Mouse (Mus musculus): ENCODE data around the gene Arhgap20. TPM values are rescaled to one million over a fixed set of nuclear protein-coding genes. Genes with fewer than 3 reads are reported as not detected.

Arhgap20 gene
- polyA plus RNA-seq, 1 experiment from 2014 or later, result 2.2 TPM

GRCm38 (mm10) chr9:51824516-51824915 lies 59.4 kb downstream of the Arhgap20 start:
- Histone ChIP-seq H3K27ac (replicated peaks) (no peak overlapping the region), H3K9me3 (replicated peaks) (no peaks in the 10 kb centered on the region), H3K36me3 (no peaks in the 10 kb centered on the region), H3K4me3 (no peak overlapping the region), H3K27me3 (ENCODE audit: low read depth, poor library complexity, severe bottlenecking) (no peaks in the 10 kb centered on the region), H3K4me1 (no peaks in the 10 kb centered on the region)
- WGBS, result 87% methylated on average over 7 of the region's 7 CpGs
- DNase-seq (ENCODE audit: low spot score), result no peak

- no peak for DNase-seq (ENCODE audit: low spot score)
- Histone ChIP-seq H3K4me1 (peaks cover 5% of the 10 kb centered on the region; the same call in 1 of the 2 replicates), H3K9me3 (replicated peaks) (no peaks in the 10 kb centered on the region), H3K4me3 (no peak overlapping the region), H3K27me3 (ENCODE audit: low read depth, poor library complexity, severe bottlenecking) (no peaks in the 10 kb centered on the region), H3K36me3 (no peaks in the 10 kb centered on the region), H3K27ac (replicated peaks) (no peak overlapping the region)
- 81% methylated on average over 11 of the region's 11 CpGs for WGBS
Observed at GRCm38 (mm10) chr9:51831596-51831995, 66.5 kb downstream of the Arhgap20 start.

- H3K4me1 ChIP-seq, result peaks cover 5% of the 10 kb centered on the region; the same call in 1 of the 2 replicates
- WGBS, result 84% methylated on average over 5 of the region's 5 CpGs
- H3K9me3 ChIP-seq (replicated peaks), result no peaks in the 10 kb centered on the region
- H3K36me3 ChIP-seq, result no peaks in the 10 kb centered on the region
- H3K27me3 ChIP-seq (ENCODE audit: low read depth, poor library complexity, severe bottlenecking), result no peaks in the 10 kb centered on the region
- no peak overlapping the region for H3K27ac ChIP-seq (replicated peaks)
- no peak for DNase-seq (ENCODE audit: low spot score)
- H3K4me3 ChIP-seq, result no peak overlapping the region
Observed at GRCm38 (mm10) chr9:51832368-51832767, 67.2 kb downstream of the Arhgap20 start.

GRCm38 (mm10) chr9:51837716-51838115 lies 72.6 kb downstream of the Arhgap20 start:
- no peaks in the 10 kb centered on the region for H3K27me3 ChIP-seq (ENCODE audit: low read depth, poor library complexity, severe bottlenecking)
- H3K9me3 ChIP-seq (replicated peaks), result no peaks in the 10 kb centered on the region
- H3K4me1 ChIP-seq, result no peaks in the 10 kb centered on the region
- no peak overlapping the region for H3K27ac ChIP-seq (replicated peaks)
- H3K4me3 ChIP-seq, result no peak overlapping the region
- 76% methylated on average over 7 of the region's 7 CpGs for WGBS
- no peaks in the 10 kb centered on the region for H3K36me3 ChIP-seq
- DNase-seq (ENCODE audit: low spot score), result no peak

GRCm38 (mm10) chr9:51843216-51843615 lies 78.1 kb downstream of the Arhgap20 start:
- no peak for DNase-seq (ENCODE audit: low spot score)
- Histone ChIP-seq H3K27me3 (ENCODE audit: low read depth, poor library complexity, severe bottlenecking) (no peaks in the 10 kb centered on the region), H3K36me3 (no peaks in the 10 kb centered on the region), H3K27ac (replicated peaks) (no peak overlapping the region), H3K4me3 (no peak overlapping the region), H3K4me1 (no peaks in the 10 kb centered on the region), H3K9me3 (replicated peaks) (no peaks in the 10 kb centered on the region)
- WGBS, result 77% methylated on average over 4 of the region's 4 CpGs

- Histone ChIP-seq H3K36me3 (no peaks in the 10 kb centered on the region), H3K4me3 (no peak overlapping the region), H3K9me3 (replicated peaks) (no peaks in the 10 kb centered on the region), H3K4me1 (no peaks in the 10 kb centered on the region), H3K27me3 (ENCODE audit: low read depth, poor library complexity, severe bottlenecking) (no peaks in the 10 kb centered on the region), H3K27ac (replicated peaks) (no peak overlapping the region)
- WGBS, result 93% methylated on average over 10 of the region's 10 CpGs
- no peak for DNase-seq (ENCODE audit: low spot score)
Observed at GRCm38 (mm10) chr9:51845796-51846195, 80.7 kb downstream of the Arhgap20 start.

GRCm38 (mm10) chr9:51853772-51854171 lies 88.6 kb downstream of the Arhgap20 start:
- H3K27ac ChIP-seq (replicated peaks), result no peak overlapping the region
- DNase-seq (ENCODE audit: low spot score), result no peak
- H3K4me1 ChIP-seq, result no peaks in the 10 kb centered on the region
- H3K9me3 ChIP-seq (replicated peaks), result no peaks in the 10 kb centered on the region
- H3K36me3 ChIP-seq, result no peaks in the 10 kb centered on the region
- H3K4me3 ChIP-seq, result no peak overlapping the region
- H3K27me3 ChIP-seq (ENCODE audit: low read depth, poor library complexity, severe bottlenecking), result no peaks in the 10 kb centered on the region
- WGBS, result 94% methylated on average over 5 of the region's 5 CpGs

GRCm38 (mm10) chr9:51864273-51864672 lies 99.1 kb downstream of the Arhgap20 start:
- 92% methylated on average over 3 of the region's 3 CpGs for WGBS
- no peaks in the 10 kb centered on the region for H3K36me3 ChIP-seq
- DNase-seq (ENCODE audit: low spot score), result no peak
- H3K9me3 ChIP-seq (replicated peaks), result no peaks in the 10 kb centered on the region
- H3K27me3 ChIP-seq (ENCODE audit: low read depth, poor library complexity, severe bottlenecking), result no peaks in the 10 kb centered on the region
- H3K27ac ChIP-seq (replicated peaks), result no peak overlapping the region
- peaks cover 7% of the 10 kb centered on the region for H3K4me1 ChIP-seq
- H3K4me3 ChIP-seq, result no peak overlapping the region

GRCm38 (mm10) chr9:51866634-51867033 lies 101.5 kb downstream of the Arhgap20 start:
- H3K9me3 ChIP-seq (replicated peaks), result no peaks in the 10 kb centered on the region
- no peaks in the 10 kb centered on the region for H3K36me3 ChIP-seq
- DNase-seq (ENCODE audit: low spot score), result no peak
- H3K27me3 ChIP-seq (ENCODE audit: low read depth, poor library complexity, severe bottlenecking), result no peaks in the 10 kb centered on the region
- H3K4me3 ChIP-seq, result no peak overlapping the region
- WGBS, result 56% methylated on average over 4 of the region's 4 CpGs
- no peak overlapping the region for H3K27ac ChIP-seq (replicated peaks)
- H3K4me1 ChIP-seq, result peaks cover 7% of the 10 kb centered on the region

- WGBS, result 79% methylated on average over 4 of the region's 4 CpGs
- H3K36me3 ChIP-seq, result no peaks in the 10 kb centered on the region
- DNase-seq (ENCODE audit: low spot score), result no peak
Observed at GRCm38 (mm10) chr9:51869056-51869455, 103.9 kb downstream of the Arhgap20 start.

GRCm38 (mm10) chr9:51874348-51874747 lies 109.2 kb downstream of the Arhgap20 start:
- 64% methylated on average over 4 of the region's 4 CpGs for WGBS
- DNase-seq (ENCODE audit: low spot score), result peak; percentile 19

More at GRCm38 (mm10) chr9:51869056-51869455, 103.9 kb downstream of the Arhgap20 start:
- Histone ChIP-seq H3K27me3 (ENCODE audit: low read depth, poor library complexity, severe bottlenecking) (no peaks in the 10 kb centered on the region), H3K9me3 (replicated peaks) (no peaks in the 10 kb centered on the region), H3K27ac (replicated peaks) (no peak overlapping the region), H3K4me1 (peaks cover 7% of the 10 kb centered on the region), H3K4me3 (no peak overlapping the region)

GRCm38 (mm10) chr9:51875531-51875930 lies 110.4 kb downstream of the Arhgap20 start:
- Histone ChIP-seq H3K9me3 (replicated peaks) (no peaks in the 10 kb centered on the region), H3K4me3 (no peak overlapping the region), H3K4me1 (peaks cover 5% of the 10 kb centered on the region; the same call in 1 of the 2 replicates), H3K27me3 (ENCODE audit: low read depth, poor library complexity, severe bottlenecking) (no peaks in the 10 kb centered on the region), H3K27ac (replicated peaks) (no peak overlapping the region), H3K36me3 (no peaks in the 10 kb centered on the region)
- DNase-seq (ENCODE audit: low spot score), result no peak
- WGBS, result 93% methylated on average over 20 of the region's 20 CpGs

More at GRCm38 (mm10) chr9:51874348-51874747, 109.2 kb downstream of the Arhgap20 start:
- Histone ChIP-seq H3K4me1 (peaks cover 5% of the 10 kb centered on the region; the same call in 1 of the 2 replicates), H3K9me3 (replicated peaks) (no peaks in the 10 kb centered on the region), H3K27ac (replicated peaks) (no peak overlapping the region), H3K36me3 (no peaks in the 10 kb centered on the region), H3K27me3 (ENCODE audit: low read depth, poor library complexity, severe bottlenecking) (no peaks in the 10 kb centered on the region), H3K4me3 (no peak overlapping the region)

- Histone ChIP-seq H3K4me3 (no peak overlapping the region), H3K27me3 (ENCODE audit: low read depth, poor library complexity, severe bottlenecking) (no peaks in the 10 kb centered on the region), H3K27ac (replicated peaks) (no peak overlapping the region), H3K4me1 (no peaks in the 10 kb centered on the region), H3K36me3 (no peaks in the 10 kb centered on the region), H3K9me3 (replicated peaks) (no peaks in the 10 kb centered on the region)
- no peak for DNase-seq (ENCODE audit: low spot score)
- WGBS, result 51% methylated on average over 4 of the region's 4 CpGs
Observed at GRCm38 (mm10) chr9:51881386-51881785, 116.2 kb downstream of the Arhgap20 start.

- no peak overlapping the region for H3K4me3 ChIP-seq
- H3K27me3 ChIP-seq (ENCODE audit: low read depth, poor library complexity, severe bottlenecking), result no peaks in the 10 kb centered on the region
- no peak for DNase-seq (ENCODE audit: low spot score)
- no peaks in the 10 kb centered on the region for H3K36me3 ChIP-seq
- H3K9me3 ChIP-seq (replicated peaks), result no peaks in the 10 kb centered on the region
- 81% methylated on average over 4 of the region's 4 CpGs for WGBS
- H3K4me1 ChIP-seq, result no peaks in the 10 kb centered on the region
- no peak overlapping the region for H3K27ac ChIP-seq (replicated peaks)
Observed at GRCm38 (mm10) chr9:51881881-51882280, 116.7 kb downstream of the Arhgap20 start.
